In the genomic region with DNA sequence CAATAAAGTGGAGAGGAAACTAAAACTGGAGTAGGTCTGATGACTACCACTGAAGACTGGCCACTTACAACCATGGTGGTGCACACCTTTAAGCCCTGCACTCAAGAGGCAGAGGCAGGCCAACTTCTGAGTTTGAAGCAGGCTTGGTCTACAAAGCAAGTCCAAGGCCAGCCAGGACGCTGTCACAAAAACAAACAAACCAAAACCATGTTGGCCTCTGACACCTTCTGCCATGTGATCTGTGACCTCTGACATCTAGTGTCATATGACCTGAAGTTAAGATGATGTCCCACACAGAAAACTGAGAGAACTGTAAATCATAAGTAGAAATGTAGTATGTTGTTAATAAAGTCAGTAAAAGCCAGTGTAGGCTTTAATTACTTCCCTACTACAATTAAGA, we compare ENCODE assay signal across 21 mouse cellular contexts. TPM values are rescaled to one million over a fixed set of nuclear protein-coding genes. Genes with fewer than 3 reads are reported as not detected.
A peak's percentile ranks its signal among the peaks of the same experiment; 100 is the strongest.
DNase-seq lines count a peak whose midpoint lies in the region; ATAC-seq lines count a peak whose summit lies in the region.
"Had no signal": no experiment of that assay in that cellular context is flagged by ENCODE, and none has a peak within 500 bp of the region (broad histone marks: within the 10 kb centered on the region; RNA-seq: fewer than 3 reads in every experiment).

No protein-coding gene starts in this region.

- no peak overlapping the region for H3K4me2 ChIP-seq in kidney, embryonic 16.5 days (replicated peaks; ENCODE audit: low read depth, low read length)
- no peak overlapping the region for H3K4me2 ChIP-seq in liver, embryonic 13.5 days
- H3K4me2 ChIP-seq in liver, embryonic 15.5 days: no peak overlapping the region
- H3K4me2 ChIP-seq: embryonic facial prominence, embryonic 15.5 days; hindbrain, embryonic 12.5 days had no signal

- WGBS in kidney, embryonic 16.5 days: 44% methylated on average over 1 of the region's 1 CpGs
- 70% methylated on average over 1 of the region's 1 CpGs for WGBS in liver, embryonic 13.5 days (ENCODE audit: insufficient replicate concordance)
- 81% methylated on average over 1 of the region's 1 CpGs for WGBS in liver, embryonic 15.5 days (ENCODE audit: insufficient replicate concordance)

- no peaks in the 10 kb centered on the region for H3K27me3 ChIP-seq in kidney, embryonic 16.5 days (ENCODE audit: insufficient read depth, low read length)
- H3K27me3 ChIP-seq in liver, embryonic 13.5 days: no peaks in the 10 kb centered on the region
- no peaks in the 10 kb centered on the region for H3K27me3 ChIP-seq in liver, embryonic 15.5 days
- H3K27me3 ChIP-seq: embryonic facial prominence, embryonic 15.5 days; hindbrain, embryonic 12.5 days had no signal

- intact Hi-C loops in gastrocnemius, postnatal 14 days (cut with DNase I; ENCODE audit: low total_unique reads): no loop called here

- H3K9ac ChIP-seq in kidney, embryonic 16.5 days (replicated peaks; ENCODE audit: low read length): no peak overlapping the region
- H3K9ac ChIP-seq in liver, embryonic 13.5 days: 0 out of 2 replicates have a peak overlapping the region, but pooled peaks have one; percentile 23
- H3K9ac ChIP-seq in liver, embryonic 15.5 days: no peak overlapping the region; the same call in 1 of the 2 replicates
- H3K9ac ChIP-seq: embryonic facial prominence, embryonic 15.5 days; hindbrain, embryonic 12.5 days had no signal

- H3K4me1 ChIP-seq in kidney, embryonic 16.5 days (ENCODE audit: insufficient read depth, low read length): no peaks in the 10 kb centered on the region
- H3K4me1 ChIP-seq in liver, embryonic 13.5 days (replicated peaks): peaks cover 84% of the 10 kb centered on the region
- peaks cover 74% of the 10 kb centered on the region for H3K4me1 ChIP-seq in liver, embryonic 15.5 days (replicated peaks)
- H3K4me1 ChIP-seq: forebrain, embryonic 10.5 days; hindbrain, embryonic 12.5 days had no signal

- ATAC-seq in kidney, embryonic 16.5 days (ENCODE audit: low FRiP score, low TSS enrichment): no peak
- no peak for ATAC-seq in liver, embryonic 13.5 days (ENCODE audit: low read depth)
- no peak for ATAC-seq in liver, embryonic 15.5 days (ENCODE audit: insufficient read depth)
- ATAC-seq: forebrain, embryonic 14.5 days; hindbrain, postnatal 0 days had no signal

- no peak overlapping the region for H3K4me3 ChIP-seq in kidney, embryonic 16.5 days (ENCODE audit: low read length)
- no peak overlapping the region for H3K4me3 ChIP-seq in liver, embryonic 13.5 days (replicated peaks)
- H3K4me3 ChIP-seq in liver, embryonic 15.5 days (replicated peaks): no peak overlapping the region
- H3K4me3 ChIP-seq: embryonic facial prominence, embryonic 15.5 days; erythroblast, embryonic 14.5 days; forebrain, embryonic 10.5 days; heart, embryonic 10.5 days; hindbrain, embryonic 12.5 days had no signal

- H3K9me3 ChIP-seq in kidney, embryonic 16.5 days (ENCODE audit: low read length): no peaks in the 10 kb centered on the region
- no peaks in the 10 kb centered on the region for H3K9me3 ChIP-seq in liver, embryonic 13.5 days (replicated peaks)
- H3K9me3 ChIP-seq in liver, embryonic 15.5 days (replicated peaks): no peaks in the 10 kb centered on the region
- H3K9me3 ChIP-seq: embryonic facial prominence, embryonic 15.5 days; forebrain, embryonic 10.5 days; heart, embryonic 10.5 days; hindbrain, embryonic 12.5 days had no signal

- peak; percentile 6 for DNase-seq in kidney, postnatal 36 days
- DNase-seq in liver, embryonic 13.5 days: no peak
- no peak for DNase-seq in adrenal gland, adult (ENCODE audit: inconsistent age in 2 of 2, low spot score in 1 of 2)
- no peak for DNase-seq in gastrocnemius, postnatal 14 days
- DNase-seq: adrenal gland, postnatal 10 days; cerebellum, adult 11 months; cerebellum, adult 8-10 months; cerebellum, postnatal 14 days; embryo, embryonic 11 days; gastrocnemius, postnatal 10 days; heart, postnatal 10 days; heart, postnatal 4 days had no signal

- H3K36me3 ChIP-seq in kidney, embryonic 16.5 days (ENCODE audit: insufficient read depth, low read length): no peaks in the 10 kb centered on the region
- H3K36me3 ChIP-seq in liver, embryonic 13.5 days: peaks cover 24% of the 10 kb centered on the region
- peaks cover 33% of the 10 kb centered on the region for H3K36me3 ChIP-seq in liver, embryonic 15.5 days (replicated peaks)
- H3K36me3 ChIP-seq: embryonic facial prominence, embryonic 15.5 days; hindbrain, embryonic 12.5 days had no signal

- H3K27ac ChIP-seq in kidney, embryonic 16.5 days (ENCODE audit: low read length): no peak overlapping the region
- peak overlapping the region; percentile 74 for H3K27ac ChIP-seq in liver, embryonic 13.5 days
- peak overlapping the region; percentile 67 for H3K27ac ChIP-seq in liver, embryonic 15.5 days (replicated peaks)
- H3K27ac ChIP-seq: embryonic facial prominence, embryonic 15.5 days; forebrain, embryonic 10.5 days; heart, embryonic 10.5 days; hindbrain, embryonic 12.5 days; hindbrain, postnatal 0 days had no signal

RNA-seq across cellular contexts. Expression of gene Gapvd1, which starts 17.1 kb away (rescaled TPM):
- polyA plus RNA-seq in kidney, embryonic 16.5 days (2015; fragmentation: Nextera tagmentation; extraction: Ambion mirVana): 76.3 and 89.8 TPM in 2 replicates
- polyA plus RNA-seq in liver, embryonic 13.5 days (2015; fragmentation: Nextera tagmentation; extraction: Ambion mirVana): 75.0 and 86.9 TPM in 2 replicates
- 79.9 and 89.4 TPM in 2 replicates for polyA plus RNA-seq in liver, embryonic 15.5 days (2015; fragmentation: Nextera tagmentation; extraction: Ambion mirVana)
- 10 to 100 TPM; 32.2 to 34.6 TPM for total RNA-seq in gastrocnemius, postnatal 14 days (2021)

RNA-seq across cellular contexts. Expression of gene Hspa5, which starts 33.9 kb away (rescaled TPM):
- 983 and 1,090 TPM in 2 replicates for polyA plus RNA-seq in kidney, embryonic 16.5 days (2015; fragmentation: Nextera tagmentation; extraction: Ambion mirVana)
- 533 and 680 TPM in 2 replicates for polyA plus RNA-seq in liver, embryonic 13.5 days (2015; fragmentation: Nextera tagmentation; extraction: Ambion mirVana)
- polyA plus RNA-seq in liver, embryonic 15.5 days (2015; fragmentation: Nextera tagmentation; extraction: Ambion mirVana): 509 TPM in 2 replicates
- 100 to 1,000 TPM; 175 to 207 TPM for total RNA-seq in gastrocnemius, postnatal 14 days (2021)

Comparison
In these comparisons a context has a peak if more than half of its experiments do, and no peak if none do; other contexts are left out.
1. DNase-seq: peak in kidney, postnatal 36 days (2 of 2); none in liver, embryonic 13.5 days (single experiment), adrenal gland, adult (0 of 2) and gastrocnemius, postnatal 14 days (single experiment).